Mouse (Mus musculus): ENCODE results near the gene Pwp1. TPM values are rescaled to one million over a fixed set of nuclear protein-coding genes. Genes with fewer than 3 reads are reported as not detected.

The Pwp1 gene
- total and polyA plus RNA-seq, 3 experiments: 4.6 to 19.9 (median 18.0) TPM

Other genes with a start within 250 kb of the Pwp1 start
- gene Prdm4, start 87.6 kb downstream of the Pwp1 start, total RNA-seq (2021): 10 to 100 TPM; 13.2 to 17.0 TPM
- 10.5 and 15.3 TPM in 2 replicates for gene Prdm4, start 87.6 kb downstream of the Pwp1 start, polyA plus RNA-seq (2012; rRNA removed)
- gene Ascl4, start 98.2 kb downstream of the Pwp1 start, total RNA-seq (2021): not detected
- gene Ascl4, start 98.2 kb downstream of the Pwp1 start, polyA plus RNA-seq (2012; rRNA removed): 0.07 TPM in 1 of 2 replicates, not detected in the other
- gene Rtcb, start 128.3 kb downstream of the Pwp1 start, total RNA-seq (2021): 100 to 1,000 TPM in 1 of 2 experiments, 10 to 100 TPM in 1; 90.9 to 134 TPM
- gene Rtcb, start 128.3 kb downstream of the Pwp1 start, polyA plus RNA-seq (2012; rRNA removed): 16.2 and 19.8 TPM in 2 replicates
- gene Bpifc, start 182.4 kb downstream of the Pwp1 start, total RNA-seq (2021): 1 to 10 TPM in 1 of 2 experiments, not detected in 1; 1.4 TPM
- gene Bpifc, start 182.4 kb downstream of the Pwp1 start, polyA plus RNA-seq (2012; rRNA removed): 0.31 TPM in 1 of 2 replicates, not detected in the other
- 10 to 100 TPM; 21.4 to 24.7 TPM for gene Fbxo7, start 192.5 kb downstream of the Pwp1 start, total RNA-seq (2021)
- gene Fbxo7, start 192.5 kb downstream of the Pwp1 start, polyA plus RNA-seq (2012; rRNA removed): 13.5 and 16.6 TPM in 2 replicates

Measured in adrenal gland, adult 2 months (tissue).